Mouse (Mus musculus) frontal cortex, postnatal 36 days (tissue): ENCODE measurements around the gene Rundc3a.
"Not testable (repeated sequence)": the region's sequence is repeated elsewhere in the genome, so short reads cannot be mapped to it uniquely, and the experiment has no call there.

ENCODE experiments used
- DNase-seq, 2 experiments: peaks; one replicate each; pipeline ENCODE4 v3.0.0; 2022; ENCODE audit warnings: low spot score in 2 of 2

Gene Rundc3a

DNA sequence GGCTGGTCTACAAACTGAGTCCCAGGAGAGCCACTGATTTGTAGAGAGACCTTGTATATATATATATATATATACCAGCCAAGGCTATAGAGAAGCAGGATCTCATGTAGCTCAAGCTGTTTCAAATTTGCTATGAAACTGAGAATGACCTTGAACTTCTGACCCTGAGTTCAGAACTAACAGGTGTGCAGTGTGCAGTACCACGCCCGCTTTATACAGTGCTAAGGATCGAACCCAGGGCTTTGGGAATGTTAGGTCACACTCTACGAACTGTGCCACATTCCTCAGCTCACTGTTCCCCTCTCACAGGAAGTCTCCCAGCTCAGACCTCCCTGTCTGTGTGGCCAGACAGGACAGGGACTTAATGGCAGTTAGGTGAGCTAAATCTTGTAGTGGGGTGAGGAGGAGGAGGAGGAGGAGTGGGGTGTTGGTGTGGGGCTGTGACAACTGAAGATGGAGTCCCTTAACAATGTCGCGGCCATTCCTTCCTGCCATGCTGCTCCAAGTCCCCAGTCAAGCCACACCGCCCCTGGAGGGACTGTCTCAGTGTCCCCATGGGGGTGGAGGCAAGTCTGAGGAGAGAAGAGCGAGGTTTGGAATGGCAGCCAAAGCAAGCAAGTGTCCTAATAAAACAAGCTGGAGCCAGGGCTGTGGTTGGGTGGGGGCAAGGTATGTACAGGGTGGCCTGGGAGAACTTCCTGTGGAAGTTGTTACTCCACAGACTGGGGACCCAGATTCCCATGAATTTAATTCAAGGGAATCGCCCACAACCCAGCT lies 25.5 kb upstream of the Rundc3a start:
- no peak for DNase-seq

DNA sequence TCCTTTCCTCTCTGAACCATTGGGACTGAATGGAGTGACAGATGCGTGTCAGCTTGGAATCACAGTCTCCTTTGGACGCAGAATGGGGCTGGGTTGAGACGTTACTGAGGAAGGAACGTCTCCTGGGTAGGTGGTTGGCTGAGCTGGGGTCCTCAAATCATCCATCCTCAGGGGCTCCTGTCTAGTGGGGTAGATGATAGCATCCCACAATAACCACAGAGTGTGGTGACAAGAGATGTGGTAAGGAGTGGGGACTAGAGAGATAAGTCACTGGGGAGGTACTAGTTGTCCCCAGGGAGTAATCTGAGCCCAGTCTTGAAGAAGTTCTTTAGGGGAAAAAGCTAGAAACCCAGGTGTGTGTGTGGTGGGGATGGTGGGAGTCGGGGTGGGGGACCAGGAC lies 24.9 kb upstream of the Rundc3a start:
- DNase-seq, result no peak

DNA sequence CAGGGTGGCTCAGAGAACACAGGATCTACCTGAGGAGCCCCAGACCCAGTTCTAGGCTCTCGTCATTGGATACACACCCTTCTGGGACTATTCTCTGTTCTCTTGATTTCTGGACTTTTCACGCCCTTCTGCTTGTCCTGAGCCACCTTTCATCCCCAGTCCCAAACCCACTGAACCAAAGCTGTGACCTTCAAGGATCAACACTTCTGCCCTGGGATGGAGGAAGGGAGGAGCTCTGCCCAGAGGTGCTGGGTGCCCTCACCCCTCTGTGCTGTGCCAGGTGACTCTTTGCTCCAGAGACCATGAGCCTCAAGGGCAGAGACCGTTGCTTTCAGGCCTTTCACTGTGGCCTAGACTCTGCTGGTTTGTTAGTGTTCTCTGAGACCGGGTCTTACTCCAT lies 23.9 kb upstream of the Rundc3a start:
- DNase-seq, result no peak

DNA sequence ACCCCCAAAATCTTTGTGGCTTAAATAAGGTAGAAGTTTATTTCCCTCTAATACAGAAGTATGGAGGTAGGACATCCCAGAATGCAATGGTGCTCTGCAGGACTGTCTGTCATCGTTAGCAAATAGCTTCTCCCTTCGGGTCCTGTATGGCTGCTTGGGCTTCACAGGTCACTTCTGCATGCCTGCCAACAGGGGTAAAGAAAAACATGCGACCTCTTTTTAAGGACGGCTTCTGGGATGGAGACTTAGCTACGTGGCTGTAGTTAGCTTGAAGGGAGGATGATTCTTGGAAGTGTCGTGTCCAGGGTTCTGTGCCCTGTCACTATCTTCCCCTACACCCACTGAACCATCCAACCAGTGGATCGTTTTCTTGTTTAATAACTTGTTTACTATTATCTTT lies 22.9 kb upstream of the Rundc3a start:
- DNase-seq, result no peak

DNA sequence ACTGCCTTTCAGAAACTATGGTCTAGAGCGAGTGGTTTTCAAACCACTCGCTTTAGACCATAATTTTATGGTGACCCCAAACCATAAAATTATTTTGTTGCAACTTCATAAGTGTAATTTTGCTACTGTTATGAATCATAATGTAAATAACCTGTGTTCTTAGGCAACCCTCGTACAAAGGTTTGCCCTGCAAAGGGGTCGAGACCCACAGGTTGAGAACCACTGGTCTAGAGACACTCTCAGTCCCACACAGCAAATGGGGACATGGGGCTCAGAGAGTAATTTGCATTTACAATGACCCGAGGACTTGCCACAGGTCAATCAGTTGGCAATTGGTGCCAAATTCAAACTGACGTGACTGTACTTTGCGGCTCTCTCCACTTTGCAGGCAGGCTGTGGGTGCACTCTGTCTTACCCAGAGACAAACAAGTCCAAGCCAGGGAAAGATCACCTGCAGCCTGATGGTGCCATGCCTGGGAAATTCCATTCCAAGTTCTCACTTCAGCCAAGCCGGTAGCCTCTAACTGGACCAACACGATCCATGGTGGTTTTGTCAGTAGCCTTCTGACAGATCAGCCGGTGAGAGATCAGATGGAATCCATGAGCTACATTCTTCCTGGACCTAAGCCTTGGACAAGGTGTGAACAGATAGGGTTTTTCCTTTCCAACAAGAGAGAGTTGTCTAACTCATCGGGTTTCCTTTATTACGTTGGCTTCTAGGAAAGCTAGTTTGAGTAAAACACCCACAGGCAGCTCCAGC lies 21.1 kb upstream of the Rundc3a start:
- no peak for DNase-seq

DNA sequence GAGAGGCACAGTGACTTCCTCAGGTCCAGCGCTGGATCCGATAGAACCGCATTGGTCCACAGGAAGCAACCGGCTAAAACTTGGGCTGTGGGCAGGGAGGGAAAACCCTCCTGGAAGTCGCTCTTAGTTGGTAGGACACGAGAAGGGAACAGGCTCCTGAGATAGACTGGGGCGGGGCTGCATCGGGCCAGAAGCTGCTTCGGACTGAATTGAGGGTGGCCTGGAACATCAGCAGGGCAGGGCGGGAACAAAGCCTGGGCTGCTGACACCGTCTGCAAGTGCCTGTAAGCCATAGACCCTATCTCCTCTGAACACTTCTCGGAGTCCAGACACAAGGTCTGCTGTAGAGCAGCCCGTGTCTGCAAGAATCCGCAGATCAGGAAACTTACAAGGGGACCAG lies 20.3 kb upstream of the Rundc3a start:
- no peak for DNase-seq

DNA sequence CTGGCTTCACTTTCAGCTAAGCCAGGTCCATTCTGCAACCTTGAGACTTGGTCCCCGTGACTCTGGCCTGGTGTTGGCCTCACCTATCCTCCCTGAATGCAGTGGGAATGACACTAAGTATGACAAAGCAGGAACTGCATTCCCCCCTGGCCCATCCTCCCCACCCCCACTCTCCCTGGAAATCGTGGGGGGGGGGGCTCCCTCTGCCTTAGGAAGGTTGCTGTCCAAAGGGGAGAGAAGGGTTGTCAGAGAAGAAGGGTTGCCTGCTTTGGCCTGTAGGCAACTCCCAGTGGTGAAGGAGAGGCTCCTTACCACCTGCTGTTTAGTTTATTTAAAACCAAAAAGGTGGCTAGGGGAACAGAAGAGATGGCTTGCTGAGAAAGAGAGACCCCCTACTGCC lies 19.6 kb upstream of the Rundc3a start:
- DNase-seq, result no peak

DNA sequence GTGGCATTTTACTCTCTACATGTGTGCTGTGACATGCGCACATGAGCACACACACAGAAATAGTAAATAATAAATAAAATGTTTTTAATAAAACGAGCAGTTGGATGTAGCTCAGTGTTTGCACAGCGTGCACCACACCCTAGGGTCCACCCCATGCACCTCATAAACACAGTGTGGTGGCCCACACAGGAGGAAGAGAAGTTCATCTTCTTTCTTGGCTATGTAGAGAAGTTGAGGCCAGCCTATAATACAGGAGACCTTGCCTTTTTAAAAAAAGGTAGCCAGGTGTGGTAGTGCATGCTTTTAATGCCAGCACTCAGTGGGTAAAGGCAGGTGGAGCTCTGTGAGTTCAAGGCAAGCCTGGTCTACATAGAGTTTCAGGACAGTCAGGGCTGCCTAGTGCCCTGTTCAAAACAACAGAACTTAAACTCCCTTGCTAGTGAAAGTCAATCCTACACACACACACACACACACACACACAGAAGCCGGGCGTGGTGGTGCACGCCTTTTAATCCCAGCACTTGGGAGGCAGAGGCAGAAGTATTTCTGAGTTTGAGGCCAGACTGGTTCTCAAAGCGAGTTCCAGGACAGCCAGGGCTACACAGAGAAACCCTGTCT lies 19.0 kb upstream of the Rundc3a start:
- no peak for DNase-seq

DNA sequence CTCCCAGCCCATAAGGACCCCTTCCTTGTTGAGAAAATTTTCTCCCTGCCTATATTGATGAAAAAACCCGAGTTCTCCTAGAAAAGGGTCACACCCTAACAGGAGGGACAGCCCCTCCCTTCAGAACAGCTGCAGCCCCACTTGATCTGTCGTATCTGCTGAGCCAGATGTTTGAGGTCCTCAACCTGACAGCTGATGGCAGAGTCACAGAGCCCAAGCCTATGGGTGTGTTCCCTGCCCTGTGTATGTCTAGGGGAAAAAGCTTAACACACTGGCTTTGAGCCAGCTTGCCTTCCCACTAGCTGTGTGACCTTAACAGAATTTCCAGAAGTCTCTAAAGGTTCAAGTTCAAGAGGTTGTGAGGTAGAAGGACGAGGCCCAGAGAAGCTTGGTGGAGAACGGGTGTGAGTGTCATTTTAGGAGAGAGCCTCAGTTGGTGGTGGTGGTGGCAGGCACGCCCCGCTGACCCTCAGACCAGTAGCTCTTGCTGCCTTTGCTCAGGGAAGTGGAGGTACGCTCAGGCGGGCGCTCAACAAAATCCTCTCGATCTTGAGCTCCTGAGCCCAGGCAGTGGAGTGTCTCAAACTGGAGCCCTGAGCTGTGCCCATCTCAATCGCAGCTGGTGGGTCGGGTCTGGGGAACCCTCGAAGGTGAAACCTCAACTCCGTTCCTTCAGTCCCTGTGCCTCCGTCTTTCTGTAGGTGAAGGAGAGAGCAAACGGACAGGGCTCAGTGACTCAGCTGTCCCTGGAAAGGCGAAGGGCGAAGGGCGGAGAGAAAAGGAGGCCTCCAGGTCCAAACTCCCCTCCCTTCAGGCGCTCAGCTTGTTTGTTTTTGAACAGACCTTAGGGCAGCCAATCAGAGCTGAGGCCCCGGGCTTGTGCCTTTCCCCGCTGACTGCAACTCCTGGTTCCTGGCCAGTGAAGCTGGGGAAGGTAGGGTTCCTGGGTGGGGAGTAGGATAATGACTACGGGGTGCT lies 17.7 kb upstream of the Rundc3a start:
- no peak for DNase-seq

DNA sequence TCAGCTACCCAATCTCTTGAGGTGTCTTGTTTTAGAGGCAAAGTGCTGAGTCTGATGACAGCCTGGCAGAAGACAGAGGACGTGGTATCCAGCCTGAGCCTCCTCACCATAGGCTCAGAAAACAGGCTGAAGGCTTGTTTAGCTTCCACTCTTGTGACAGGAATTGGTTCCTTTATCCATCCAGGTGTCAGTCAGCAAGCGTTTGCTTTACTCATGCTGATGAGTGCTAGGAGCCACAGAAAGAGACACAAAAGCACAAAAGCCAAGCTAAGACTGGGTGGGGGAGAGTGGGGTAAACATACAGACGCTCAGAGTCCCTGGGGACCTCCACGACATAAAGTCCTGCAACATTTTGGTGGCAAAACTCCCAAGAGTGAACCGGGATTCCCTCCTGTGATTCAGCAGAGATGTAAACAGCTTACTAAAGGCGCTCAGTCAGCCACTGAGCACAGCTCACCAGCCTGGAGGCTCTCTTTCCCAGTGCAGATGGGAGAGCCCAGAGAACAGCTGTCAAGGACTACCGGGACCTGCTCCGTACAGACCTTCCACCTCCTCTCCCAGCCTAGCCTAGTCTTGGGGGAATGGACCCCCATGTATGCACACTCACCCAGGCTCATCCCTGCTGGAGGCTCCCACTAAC lies 16.9 kb upstream of the Rundc3a start:
- no peak for DNase-seq

DNA sequence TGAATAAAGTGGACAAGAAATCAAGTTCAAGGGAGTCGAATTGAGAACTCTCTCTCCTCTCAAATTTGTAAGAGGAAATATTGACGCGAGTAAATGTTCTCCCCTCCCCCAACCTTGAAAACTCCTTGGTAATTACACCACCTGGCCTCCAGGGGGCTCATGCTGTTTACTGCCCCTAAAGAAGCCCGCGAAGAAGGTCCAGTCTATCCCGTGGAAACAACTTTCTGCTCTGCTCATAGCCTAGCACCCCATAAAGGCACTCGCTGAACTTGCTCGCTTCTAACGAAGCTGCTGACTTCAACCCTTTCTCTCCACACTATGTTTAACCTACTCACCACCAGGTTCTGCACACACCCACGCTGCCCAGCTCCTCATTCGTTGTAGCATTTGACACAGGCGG lies 16.0 kb upstream of the Rundc3a start:
- no peak for DNase-seq

DNA sequence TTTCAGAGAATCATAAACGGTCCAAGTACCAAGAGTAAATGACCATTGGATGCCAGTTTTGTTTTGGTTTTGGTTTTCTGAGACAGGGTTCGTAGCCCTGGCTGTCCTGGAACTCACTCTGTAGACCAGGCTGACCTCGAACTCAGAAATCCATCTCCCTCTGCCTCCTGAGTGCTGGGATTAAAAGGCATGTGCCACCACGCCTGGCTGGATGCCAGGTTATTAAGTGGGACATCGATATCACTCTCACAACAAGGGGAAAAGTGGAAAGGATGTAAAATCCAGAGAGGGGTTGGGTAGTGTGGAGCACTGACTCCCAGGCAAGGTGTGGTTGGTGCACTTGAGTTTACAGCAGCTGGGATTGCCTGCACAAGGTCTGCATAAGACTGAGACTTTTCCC lies 13.1 kb upstream of the Rundc3a start:
- no peak for DNase-seq

DNA sequence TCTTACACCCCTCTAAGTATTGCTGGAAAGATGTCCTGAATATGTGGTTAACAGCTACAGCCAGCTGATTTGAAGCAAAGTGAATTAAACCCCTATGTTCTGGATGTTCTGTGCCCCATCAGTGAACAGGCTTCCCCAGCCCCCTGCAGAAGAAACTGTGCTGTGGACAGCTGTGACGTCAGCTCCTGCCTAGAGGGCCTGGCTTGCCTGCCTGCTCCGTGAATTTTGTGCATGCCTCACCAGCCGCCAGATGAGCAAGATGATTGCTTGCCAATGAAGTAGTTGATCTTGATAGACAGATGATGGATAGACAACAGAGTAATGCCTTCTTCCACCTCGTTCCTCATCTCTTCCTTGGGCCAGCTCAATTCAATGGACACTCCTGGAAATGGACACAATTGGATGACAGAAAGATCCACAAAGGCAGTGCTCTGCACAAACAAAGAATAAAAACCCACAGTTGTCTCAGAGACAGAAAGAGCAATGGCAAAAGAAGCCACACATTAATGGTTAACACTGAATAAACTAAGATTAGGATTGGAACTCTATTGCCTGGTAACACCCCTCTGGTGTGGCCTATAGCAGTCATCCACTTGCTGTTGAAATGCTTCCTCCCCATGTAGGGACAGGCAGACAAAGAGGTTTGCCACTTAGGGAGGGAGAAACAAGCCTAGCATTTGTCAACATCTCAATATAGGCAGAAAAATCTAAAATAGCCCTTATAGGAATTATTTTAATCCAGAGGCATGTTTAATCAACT lies 11.7 kb upstream of the Rundc3a start:
- no peak for DNase-seq

DNA sequence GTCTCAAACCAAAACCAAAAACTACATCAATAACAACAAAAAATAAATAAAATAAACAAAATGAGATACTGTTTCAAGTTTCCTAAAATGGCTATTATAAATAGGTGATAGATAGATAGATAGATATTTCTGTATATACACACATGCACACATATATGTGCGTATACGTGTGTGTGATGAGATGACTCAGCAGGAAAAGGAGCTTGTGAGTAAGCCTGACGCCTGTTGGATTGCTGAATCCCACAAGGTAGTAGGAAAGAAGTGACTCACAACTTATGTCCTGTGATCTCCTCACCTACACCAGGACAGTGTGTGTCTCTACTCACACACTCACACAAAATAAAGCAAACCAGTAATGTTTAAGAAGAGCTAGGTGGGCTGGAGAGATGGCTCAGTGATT lies 10.4 kb upstream of the Rundc3a start:
- DNase-seq, result no peak

DNA sequence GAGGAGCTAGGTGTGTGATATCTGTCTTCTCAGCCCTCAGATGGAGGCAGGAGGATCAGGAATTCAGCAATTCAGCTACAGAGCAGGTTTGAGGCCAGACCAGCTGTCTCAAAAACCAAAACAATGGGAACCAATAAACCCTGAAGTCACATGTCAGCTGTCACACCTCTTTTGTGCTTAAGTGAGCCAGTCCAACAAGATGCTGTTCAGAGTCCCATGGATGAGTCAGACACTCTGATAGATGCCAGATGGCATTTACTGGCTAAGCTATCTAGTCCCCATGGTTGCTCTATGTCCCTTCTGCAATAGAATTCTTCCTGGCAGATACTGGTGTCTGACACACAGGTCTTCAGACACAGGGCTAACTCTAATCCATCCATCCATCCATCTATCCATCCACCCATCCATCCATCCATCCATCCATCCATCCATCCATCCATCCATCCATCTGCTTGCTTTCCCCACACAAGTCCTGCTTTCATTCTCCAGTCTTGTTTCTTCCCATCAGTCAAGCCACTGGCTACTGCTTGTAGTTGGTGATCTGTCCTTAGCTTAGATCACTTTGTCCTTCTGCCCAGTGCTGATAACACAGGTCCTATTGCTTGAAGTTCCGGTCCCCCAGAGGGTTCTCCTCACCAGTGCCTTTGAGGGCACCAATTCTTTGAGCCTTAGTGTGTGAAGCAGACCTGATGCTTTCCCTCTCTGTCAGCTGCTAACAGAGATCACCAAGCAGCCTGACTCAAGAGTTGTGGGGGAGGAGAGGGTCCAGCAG lies 9.7 kb upstream of the Rundc3a start:
- DNase-seq, result no peak

DNA sequence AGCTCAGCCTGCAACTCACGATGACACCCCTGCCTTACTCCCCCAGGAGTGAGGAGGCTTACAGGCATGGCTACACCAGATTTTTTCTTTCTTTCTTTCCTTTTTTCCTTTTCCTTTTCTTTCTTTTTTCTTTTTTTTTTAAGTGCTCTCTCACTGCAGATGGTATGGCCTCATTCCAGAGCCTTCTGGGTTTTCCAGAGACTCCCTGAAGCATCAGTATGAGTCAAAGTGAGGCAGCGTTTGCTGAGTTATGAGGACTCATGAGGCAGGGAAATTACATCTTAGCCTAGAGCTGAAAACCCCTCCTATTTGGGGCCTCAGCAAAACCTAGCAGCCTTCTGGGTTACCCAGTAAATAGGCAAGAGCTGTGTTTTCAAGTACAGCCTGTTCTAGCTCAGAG lies 8.8 kb upstream of the Rundc3a start:
- peak in 1 of 2 experiments; percentile 65 for DNase-seq

DNA sequence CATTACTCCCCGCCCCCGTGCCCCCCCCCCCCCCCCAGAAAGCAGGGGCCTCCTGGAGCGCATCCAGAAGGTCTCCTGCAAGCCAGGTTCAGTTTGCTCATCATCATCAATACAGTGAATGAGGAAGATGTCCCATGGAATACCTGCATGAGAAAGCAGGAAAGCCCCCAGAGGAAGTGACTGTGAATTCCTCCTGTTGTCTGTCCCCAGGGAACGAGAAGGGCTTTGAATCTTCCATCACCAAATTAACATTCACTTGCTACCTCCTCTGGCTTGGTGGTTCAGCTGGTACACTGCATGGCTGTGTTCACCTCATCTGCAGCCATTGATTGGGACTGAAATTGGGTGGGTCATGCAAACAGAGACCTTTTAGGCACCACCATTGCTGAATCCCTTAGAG lies 8.1 kb upstream of the Rundc3a start:
- DNase-seq, result no peak

DNA sequence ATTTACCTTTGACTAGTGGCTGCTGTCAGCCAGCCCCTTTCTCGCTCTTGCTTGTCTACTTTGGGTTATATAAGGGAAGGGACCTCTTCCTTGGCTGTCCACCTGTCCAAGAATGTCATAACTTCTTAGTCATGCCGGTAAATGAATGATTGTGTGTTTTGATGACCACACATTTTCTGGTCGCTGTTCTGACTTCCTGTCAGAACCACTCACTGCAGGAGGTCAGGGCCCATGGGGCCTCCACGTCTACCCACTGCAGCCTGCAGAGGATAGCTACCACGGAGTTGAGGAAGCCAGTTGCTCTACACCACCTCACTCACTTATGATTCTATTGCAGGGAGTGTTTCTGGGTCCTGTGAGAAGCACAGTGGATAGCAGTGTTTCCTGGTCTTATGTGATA lies 7.1 kb upstream of the Rundc3a start:
- DNase-seq, result no peak

DNA sequence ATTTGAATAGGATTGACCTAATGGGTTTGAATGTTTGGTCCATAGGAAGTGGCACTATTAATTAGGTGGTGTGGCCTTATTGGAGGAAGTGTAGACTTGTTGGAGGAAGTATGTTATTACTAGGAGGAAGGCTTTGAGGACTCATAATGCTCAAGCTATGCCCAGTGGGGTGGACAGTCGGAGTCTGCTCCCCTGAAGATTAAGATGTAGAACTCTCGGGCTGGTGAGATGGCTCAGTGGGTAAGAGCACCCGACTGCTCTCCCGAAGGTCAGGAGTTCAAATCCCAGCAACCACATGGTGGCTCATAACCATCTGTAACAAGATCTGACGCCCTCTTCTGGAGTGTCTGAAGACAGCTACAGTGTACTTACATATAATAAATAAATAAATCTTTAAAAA lies 3.8 kb upstream of the Rundc3a start:
- DNase-seq, result not testable (repeated sequence)
